Mouse (Mus musculus): ENCODE results near the gene Prss45. TPM values are rescaled to one million over a fixed set of nuclear protein-coding genes. Genes with fewer than 3 reads are reported as not detected.

Gene Prss45
- not detected in 2 replicates for polyA plus RNA-seq (2012; rRNA removed)
- polyA plus RNA-seq (2014; fragmentation: Nextera tagmentation; extraction: Ambion mirVana): not detected in 2 replicates

DNA sequence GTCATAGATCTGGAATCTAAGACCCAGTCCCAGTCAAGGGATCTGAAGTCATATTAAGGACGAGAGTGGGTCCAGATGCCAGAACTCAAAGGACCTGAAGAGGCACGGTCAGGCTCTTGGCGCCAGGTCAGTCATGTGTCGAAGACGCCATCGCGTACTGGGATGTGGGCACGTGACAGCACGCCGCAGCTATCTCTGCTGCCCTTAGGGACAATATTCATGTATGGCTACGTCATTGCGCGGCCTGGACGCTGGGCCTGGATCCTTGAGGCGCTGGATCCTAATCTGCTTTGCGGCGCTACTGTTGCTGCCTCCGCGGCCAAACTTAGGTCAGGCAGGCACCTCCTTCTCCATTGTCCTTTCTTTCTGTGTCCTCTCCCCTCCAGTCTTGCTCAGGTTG is at the start of gene Prss45:
Prss45 (plus strand) TSS at position 178 of the 400 bp plus-strand sequence.
- Histone ChIP-seq H3K9me3 (ENCODE audit: control insufficient read depth, low read length) (no peaks in the 10 kb centered on the region), H3K9ac (ENCODE audit: low read depth, low read length, severe bottlenecking) (no peak within 1 kb of the TSS), H3K4me2 (replicated peaks; ENCODE audit: low read depth, low read length, severe bottlenecking) (no peak within 1 kb of the TSS), H3K27me3 (ENCODE audit: control insufficient read depth, insufficient read depth, low read length) (no peaks in the 10 kb centered on the region), H3K36me3 (ENCODE audit: control insufficient read depth, insufficient read depth, low read length) (no peaks in the 10 kb centered on the region), H3K4me1 (ENCODE audit: control insufficient read depth, insufficient read depth, low read length) (no peaks in the 10 kb centered on the region), H3K4me3 (replicated peaks; ENCODE audit: low read length) (no peak within 1 kb of the TSS), H3K27ac (replicated peaks; ENCODE audit: low read depth, low read length) (no peak within 1 kb of the TSS)
- TF ChIP-seq POLR2A (IDR thresholded peaks at IDR 0.05; ENCODE audit: borderline replicate concordance, extremely low read depth, insufficient read depth, insufficient read length): no peak
- ATAC-seq (ENCODE audit: low FRiP score, low read depth): no peak
- DNase-seq (ENCODE audit: low spot score): no peak
- 79% methylated on average over 19 of the region's 19 CpGs for WGBS

DNA sequence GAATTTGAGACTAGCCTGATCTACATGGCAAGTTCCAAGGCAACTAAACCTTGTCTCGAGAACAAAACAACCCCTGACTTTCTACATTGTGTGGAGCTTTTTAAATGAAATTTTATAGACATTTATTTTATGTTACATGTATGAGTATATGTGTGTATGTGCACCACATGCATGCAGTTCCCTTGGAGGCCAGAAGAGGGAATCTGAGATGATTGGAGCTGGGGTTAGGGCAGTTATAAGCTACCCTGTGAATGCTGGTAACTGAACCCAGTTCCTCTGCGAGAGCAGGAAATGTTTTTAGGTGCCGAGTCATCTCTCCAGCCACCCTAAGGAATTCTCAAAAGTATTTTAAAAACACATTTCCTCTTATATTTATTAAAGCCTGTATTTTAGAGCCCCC is 46.2 kb upstream of the Prss45 start:
- Histone ChIP-seq H3K9me3 (ENCODE audit: control insufficient read depth, low read length) (no peaks in the 10 kb centered on the region), H3K27me3 (ENCODE audit: control insufficient read depth, insufficient read depth, low read length) (no peaks in the 10 kb centered on the region), H3K4me3 (replicated peaks; ENCODE audit: low read length) (no peak overlapping the region), H3K4me2 (replicated peaks; ENCODE audit: low read depth, low read length, severe bottlenecking) (no peak overlapping the region), H3K4me1 (ENCODE audit: control insufficient read depth, insufficient read depth, low read length) (no peaks in the 10 kb centered on the region), H3K27ac (replicated peaks; ENCODE audit: low read depth, low read length) (no peak overlapping the region), H3K36me3 (ENCODE audit: control insufficient read depth, insufficient read depth, low read length) (no peaks in the 10 kb centered on the region), H3K9ac (ENCODE audit: low read depth, low read length, severe bottlenecking) (no peak overlapping the region)
- DNase-seq (ENCODE audit: low spot score): no peak
- no peak for TF ChIP-seq POLR2A (IDR thresholded peaks at IDR 0.05; ENCODE audit: borderline replicate concordance, extremely low read depth, insufficient read depth, insufficient read length)
- no peak for ATAC-seq (ENCODE audit: low FRiP score, low read depth)
- 89% methylated on average over 3 of the region's 3 CpGs for WGBS

DNA sequence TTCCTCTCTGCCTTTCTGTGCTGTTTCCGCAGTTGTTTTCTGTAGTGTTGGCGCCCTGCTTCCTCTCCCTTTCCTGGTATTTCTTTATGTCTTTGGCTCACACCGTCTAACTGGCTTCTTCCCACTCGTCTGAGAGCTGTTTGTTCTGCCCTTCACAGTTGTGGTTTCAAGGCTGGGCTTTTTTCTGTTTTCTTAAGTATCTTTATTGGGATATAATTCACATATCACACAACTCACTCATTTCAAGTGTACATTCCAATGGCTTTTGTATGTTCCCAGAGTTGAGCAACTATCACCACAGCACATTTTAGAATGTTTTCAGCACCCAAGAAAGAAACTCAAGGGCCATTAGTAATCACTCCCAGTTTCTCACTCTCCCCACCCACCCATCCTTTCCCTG is 43.9 kb upstream of the Prss45 start:
- Histone ChIP-seq H3K9ac (ENCODE audit: low read depth, low read length, severe bottlenecking) (no peak overlapping the region), H3K36me3 (ENCODE audit: control insufficient read depth, insufficient read depth, low read length) (no peaks in the 10 kb centered on the region), H3K4me1 (ENCODE audit: control insufficient read depth, insufficient read depth, low read length) (no peaks in the 10 kb centered on the region), H3K27me3 (ENCODE audit: control insufficient read depth, insufficient read depth, low read length) (no peaks in the 10 kb centered on the region), H3K9me3 (ENCODE audit: control insufficient read depth, low read length) (no peaks in the 10 kb centered on the region), H3K4me2 (replicated peaks; ENCODE audit: low read depth, low read length, severe bottlenecking) (no peak overlapping the region), H3K4me3 (replicated peaks; ENCODE audit: low read length) (no peak overlapping the region), H3K27ac (replicated peaks; ENCODE audit: low read depth, low read length) (no peak overlapping the region)
- DNase-seq (ENCODE audit: low spot score): no peak
- WGBS: 74% methylated on average over 4 of the region's 4 CpGs
- no peak for TF ChIP-seq POLR2A (IDR thresholded peaks at IDR 0.05; ENCODE audit: borderline replicate concordance, extremely low read depth, insufficient read depth, insufficient read length)
- ATAC-seq (ENCODE audit: low FRiP score, low read depth): no peak

DNA sequence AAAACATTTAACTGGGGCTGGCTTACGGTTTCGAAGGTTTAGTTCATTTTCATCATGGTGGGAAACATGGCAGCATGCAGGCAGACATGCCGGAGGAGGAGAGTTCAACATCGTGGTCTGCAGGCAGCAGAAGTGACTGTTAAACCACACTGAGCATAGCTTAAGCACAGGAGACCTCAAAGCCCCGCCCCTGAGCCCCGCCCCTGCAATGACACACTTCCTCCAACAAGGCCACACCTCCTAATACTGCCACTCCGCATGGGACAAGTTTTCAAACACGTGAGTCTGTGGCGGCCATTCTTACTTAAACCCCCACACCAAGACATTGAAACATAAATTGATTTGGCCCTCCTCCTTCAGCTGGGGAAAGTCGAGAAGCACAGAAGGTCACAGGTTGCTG is 37.4 kb upstream of the Prss45 start:
- TF ChIP-seq POLR2A (IDR thresholded peaks at IDR 0.05; ENCODE audit: borderline replicate concordance, extremely low read depth, insufficient read depth, insufficient read length): no peak
- DNase-seq (ENCODE audit: low spot score): no peak
- Histone ChIP-seq H3K4me1 (ENCODE audit: control insufficient read depth, insufficient read depth, low read length) (no peaks in the 10 kb centered on the region), H3K4me2 (replicated peaks; ENCODE audit: low read depth, low read length, severe bottlenecking) (no peak overlapping the region), H3K4me3 (replicated peaks; ENCODE audit: low read length) (no peak overlapping the region), H3K27me3 (ENCODE audit: control insufficient read depth, insufficient read depth, low read length) (no peaks in the 10 kb centered on the region), H3K9ac (ENCODE audit: low read depth, low read length, severe bottlenecking) (no peak overlapping the region), H3K9me3 (ENCODE audit: control insufficient read depth, low read length) (no peaks in the 10 kb centered on the region), H3K27ac (replicated peaks; ENCODE audit: low read depth, low read length) (no peak overlapping the region), H3K36me3 (ENCODE audit: control insufficient read depth, insufficient read depth, low read length) (no peaks in the 10 kb centered on the region)
- WGBS: 84% methylated on average over 10 of the region's 10 CpGs
- no peak for ATAC-seq (ENCODE audit: low FRiP score, low read depth)

DNA sequence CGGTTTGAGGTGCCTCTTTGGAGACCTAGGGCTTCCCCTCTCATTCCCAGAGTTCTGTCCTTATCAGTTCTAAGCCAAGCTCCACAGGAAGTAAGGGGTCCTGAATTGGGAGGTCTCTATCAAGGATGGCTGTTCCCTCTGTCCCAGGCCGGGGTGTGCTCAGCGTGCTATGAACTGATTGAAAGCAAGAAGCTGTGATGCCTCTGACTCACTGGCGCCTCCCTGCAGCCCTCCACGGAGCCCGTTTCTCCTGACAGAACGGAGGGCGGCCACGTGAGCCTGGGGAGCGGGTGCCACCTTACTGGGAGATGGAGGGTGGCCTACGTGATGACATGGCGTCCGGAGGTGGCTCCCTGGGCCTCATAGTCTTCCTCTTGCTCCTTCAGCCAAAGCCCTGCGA is 36.5 kb upstream of the Prss45 start, which contains the start of gene Prss42:
Prss42 (plus strand) TSS at position 301 of the 400 bp plus-strand sequence.
- Histone ChIP-seq H3K4me3 (replicated peaks; ENCODE audit: low read length) (no peak within 1 kb of the TSS), H3K9ac (ENCODE audit: low read depth, low read length, severe bottlenecking) (no peak within 1 kb of the TSS), H3K27ac (replicated peaks; ENCODE audit: low read depth, low read length) (no peak within 1 kb of the TSS), H3K9me3 (ENCODE audit: control insufficient read depth, low read length) (no peaks in the 10 kb centered on the region), H3K4me1 (ENCODE audit: control insufficient read depth, insufficient read depth, low read length) (no peaks in the 10 kb centered on the region), H3K27me3 (ENCODE audit: control insufficient read depth, insufficient read depth, low read length) (no peaks in the 10 kb centered on the region), H3K4me2 (replicated peaks; ENCODE audit: low read depth, low read length, severe bottlenecking) (no peak within 1 kb of the TSS), H3K36me3 (ENCODE audit: control insufficient read depth, insufficient read depth, low read length) (no peaks in the 10 kb centered on the region)
- WGBS: 90% methylated on average over 14 of the region's 14 CpGs
- DNase-seq (ENCODE audit: low spot score) (no peak), ATAC-seq (ENCODE audit: low FRiP score, low read depth) (no peak)
- no peak for TF ChIP-seq POLR2A (IDR thresholded peaks at IDR 0.05; ENCODE audit: borderline replicate concordance, extremely low read depth, insufficient read depth, insufficient read length)
